Mouse (Mus musculus): ENCODE results near the gene Twist1.

DNA sequence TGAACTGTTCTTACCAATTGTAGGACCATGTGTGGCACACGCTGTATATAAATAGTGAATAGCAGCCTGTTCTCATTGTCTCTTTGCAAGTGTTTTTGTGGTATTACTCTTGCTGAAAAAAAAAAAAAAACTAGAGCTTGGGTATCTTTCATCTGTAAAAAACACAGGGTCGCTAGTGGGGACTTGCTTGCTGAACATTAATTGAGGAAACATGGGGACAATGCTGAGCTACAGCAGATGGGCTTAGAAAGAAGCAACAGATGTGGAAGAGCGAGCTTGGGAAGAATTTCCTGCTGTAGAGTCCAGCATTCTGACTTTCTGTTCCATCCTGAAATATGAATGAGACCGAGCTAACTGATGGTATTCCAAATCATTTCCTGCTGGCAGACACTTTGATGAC, 22.7 kb downstream of the Twist1 start:
- TF ChIP-seq CTCF (IDR thresholded peaks at IDR 0.05; ENCODE audit: low read depth, low read length) (no peak), TAL1 (conservative IDR thresholded peaks at IDR 0.05; ENCODE audit: low read depth, low read length) (no peak)
